Mouse (Mus musculus) megakaryocyte progenitor cell, adult 5-6 weeks (primary cell): ENCODE measurements around the gene Ppp2r5a. TPM values are rescaled to one million over a fixed set of nuclear protein-coding genes. Genes with fewer than 3 reads are reported as not detected.

Experiments
- ATAC-seq: replicated peaks from 2 replicates; pipeline ENCODE4 v1.8.0; 2016; ENCODE audit warnings: mild to moderate bottlenecking, moderate TSS enrichment, inconsistent platforms; ENCODE audit not compliant: poor library complexity
- total RNA-seq, 2 experiments: library from RNA; stranded (forward) in 1 of 2; stranded (reverse) in 1 of 2; fragments of 157-497, 149-512 nt in 1 of 2; fragments of 200-1000 nt in 1 of 2; gene quantifications; 2 replicates each; pipeline versions ENCODE4 v1.2.3 to v1.2.4; 2015 to 2017

Ppp2r5a gene
- total RNA-seq, 2 experiments from 2014 or later: 125 to 129 TPM

DNA sequence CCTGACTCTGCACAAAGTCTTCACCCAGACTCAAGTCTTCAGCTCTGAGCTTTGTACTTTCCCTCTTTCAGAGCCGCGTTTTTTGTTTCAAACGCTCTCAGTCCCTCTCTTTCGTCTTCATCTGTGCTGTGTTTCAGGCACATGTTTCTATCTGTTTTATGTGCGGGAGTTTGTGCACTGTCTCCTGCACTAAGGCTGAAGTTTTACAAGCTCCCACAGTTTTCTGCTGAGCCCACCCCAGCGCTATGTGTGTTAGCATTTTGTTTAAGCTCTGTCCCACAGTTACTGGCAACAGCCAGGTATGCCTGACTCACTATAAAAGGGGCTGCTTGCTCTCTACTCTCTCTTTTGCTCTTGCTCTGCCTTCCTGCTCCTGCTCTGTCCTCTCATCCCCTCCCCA is 16.3 kb upstream of the Ppp2r5a start:
- ATAC-seq: no peak

DNA sequence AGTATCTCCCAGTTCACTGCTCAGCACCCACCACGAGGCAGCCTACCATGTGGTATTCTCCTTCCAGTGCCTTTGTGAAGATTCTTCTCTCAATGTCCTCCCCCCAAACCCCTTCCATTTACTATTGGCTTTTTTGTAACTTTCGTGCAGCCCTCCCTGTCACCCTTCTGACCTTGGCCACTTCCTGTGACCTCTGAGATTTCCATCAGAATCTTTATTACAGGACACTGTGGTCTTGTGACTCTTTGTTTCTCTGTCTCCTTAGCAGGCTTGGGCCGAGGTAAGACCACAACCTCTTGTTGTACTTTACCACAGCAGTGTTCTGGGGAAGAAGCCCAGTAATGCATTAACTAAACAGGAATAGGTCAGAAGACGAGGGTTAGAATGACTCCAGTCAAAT is 15.9 kb upstream of the Ppp2r5a start:
- no peak for ATAC-seq

DNA sequence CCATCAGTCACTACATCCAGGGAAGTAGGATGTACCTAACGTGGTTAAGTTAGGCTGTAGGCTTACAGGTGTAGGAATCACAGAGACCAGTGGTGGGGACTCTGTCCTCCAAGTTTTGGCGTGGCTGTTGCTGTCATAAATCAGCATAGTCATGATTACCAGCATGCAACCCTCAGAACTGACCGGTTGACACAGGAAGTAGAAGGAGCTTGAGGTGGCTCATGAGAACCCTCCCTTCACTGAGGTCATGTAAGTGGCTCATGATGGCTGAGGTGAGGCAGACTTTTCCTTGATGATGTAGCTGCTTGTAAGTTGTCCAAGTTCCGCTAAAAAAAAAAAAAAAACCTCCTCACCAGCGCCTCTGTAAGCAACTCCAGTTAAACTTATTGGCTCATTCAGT is 14.0 kb upstream of the Ppp2r5a start:
- no peak for ATAC-seq

DNA sequence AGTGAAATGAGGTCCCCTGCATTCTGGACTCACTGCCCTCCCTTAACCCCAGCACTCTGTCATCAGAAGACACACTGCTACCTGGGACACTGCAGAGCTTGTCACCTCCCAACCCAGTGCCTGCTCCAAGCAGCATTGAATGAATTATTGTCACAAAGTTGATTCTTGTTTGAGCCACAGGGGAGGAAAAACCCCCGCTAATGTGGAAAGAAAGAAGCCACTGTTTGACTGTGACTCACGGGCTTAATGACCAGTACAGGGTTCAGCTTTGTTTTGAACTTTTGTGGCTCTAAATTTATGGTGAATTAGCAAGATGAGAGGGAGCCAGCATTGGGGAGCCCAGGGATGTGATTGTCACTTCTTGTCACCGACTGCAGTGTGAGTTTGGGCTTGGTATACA is 13.5 kb upstream of the Ppp2r5a start:
- ATAC-seq: no peak

DNA sequence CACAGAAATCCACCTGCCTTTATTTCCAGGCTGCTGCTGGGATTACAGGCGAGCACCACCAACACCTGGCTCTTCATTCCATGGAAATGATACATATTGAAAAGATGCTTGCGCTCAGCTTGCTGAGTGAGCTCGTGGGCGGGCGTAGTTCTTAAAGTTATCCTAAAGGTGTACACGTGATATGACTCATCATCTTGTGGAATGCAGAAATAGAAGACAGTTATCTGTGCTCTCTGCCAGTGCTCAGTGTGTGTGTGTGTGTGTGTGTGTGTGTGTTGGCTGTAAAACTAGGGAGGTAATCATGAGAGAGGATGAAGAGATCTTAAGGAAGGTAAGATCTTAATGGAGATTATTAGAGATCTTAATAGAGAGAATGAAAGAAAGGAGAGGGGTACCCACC is 11.4 kb upstream of the Ppp2r5a start:
- ATAC-seq: no peak

DNA sequence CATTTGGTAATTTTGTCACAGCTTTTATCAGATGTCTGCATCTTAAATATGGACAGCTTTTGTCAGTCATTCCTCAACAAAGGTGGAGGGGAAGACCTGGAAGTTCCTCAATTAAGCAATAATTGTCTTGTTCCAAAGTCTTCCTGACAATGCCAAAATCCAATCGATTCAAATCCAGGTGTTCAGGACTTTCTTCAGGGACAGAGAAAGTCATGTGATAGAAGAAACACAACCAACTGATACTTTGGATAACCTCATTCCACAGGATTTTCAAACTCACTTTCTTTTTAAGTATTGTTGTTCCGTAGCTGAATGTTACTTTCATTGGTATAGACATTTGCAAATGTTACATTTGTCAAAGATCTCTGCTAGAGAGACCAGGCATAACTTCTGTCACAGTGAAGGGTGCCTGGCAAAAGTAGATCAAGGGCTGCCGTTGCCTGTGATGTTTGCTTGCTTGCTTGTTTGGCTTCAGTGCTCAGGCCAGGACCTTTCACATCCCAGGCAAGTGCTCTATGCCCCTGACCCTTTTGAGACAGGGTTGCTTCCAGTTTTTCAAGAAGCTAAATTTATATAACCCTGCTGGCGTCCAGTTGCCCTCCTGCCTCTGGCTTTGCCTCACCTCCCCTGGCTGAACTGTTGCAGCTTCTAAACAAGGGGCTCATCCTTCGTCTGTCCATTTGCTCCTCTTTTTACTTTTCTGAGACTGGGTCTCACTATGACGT is 10.8 kb upstream of the Ppp2r5a start:
- no peak for ATAC-seq

DNA sequence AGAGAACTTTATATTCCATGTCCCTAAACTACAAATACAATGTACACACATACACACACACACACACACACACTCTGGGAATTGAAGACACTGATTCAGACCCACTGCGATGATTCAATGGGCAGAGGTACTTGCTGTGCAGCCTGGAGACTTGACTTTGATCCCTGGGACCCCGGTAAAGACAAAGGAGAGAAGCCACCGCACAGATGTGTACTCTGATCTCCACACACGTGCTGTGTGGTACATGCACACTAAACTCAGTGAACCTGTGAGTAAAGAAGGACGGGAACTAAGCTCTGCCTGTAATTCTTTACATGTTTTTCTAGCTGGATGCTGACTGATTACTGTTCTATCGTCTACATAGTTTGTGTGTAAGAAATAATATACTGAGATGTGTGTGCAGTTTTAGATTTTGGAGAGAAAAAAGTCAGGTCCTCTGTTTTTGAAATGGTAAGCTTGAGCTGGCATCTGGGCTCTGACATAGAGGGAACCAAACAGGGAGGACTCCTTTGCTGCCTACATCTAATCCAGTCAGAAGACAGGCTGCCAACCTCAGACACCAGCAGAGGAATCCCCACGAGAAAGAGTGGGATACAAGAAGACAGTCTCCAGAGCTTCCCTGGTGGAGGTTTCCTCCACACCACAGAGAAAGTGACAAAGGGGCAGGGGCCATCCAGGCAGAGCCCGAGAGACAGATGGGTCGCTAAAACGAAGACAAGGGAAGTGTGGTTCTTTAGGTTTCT is 7.4 kb upstream of the Ppp2r5a start:
- ATAC-seq: no peak

DNA sequence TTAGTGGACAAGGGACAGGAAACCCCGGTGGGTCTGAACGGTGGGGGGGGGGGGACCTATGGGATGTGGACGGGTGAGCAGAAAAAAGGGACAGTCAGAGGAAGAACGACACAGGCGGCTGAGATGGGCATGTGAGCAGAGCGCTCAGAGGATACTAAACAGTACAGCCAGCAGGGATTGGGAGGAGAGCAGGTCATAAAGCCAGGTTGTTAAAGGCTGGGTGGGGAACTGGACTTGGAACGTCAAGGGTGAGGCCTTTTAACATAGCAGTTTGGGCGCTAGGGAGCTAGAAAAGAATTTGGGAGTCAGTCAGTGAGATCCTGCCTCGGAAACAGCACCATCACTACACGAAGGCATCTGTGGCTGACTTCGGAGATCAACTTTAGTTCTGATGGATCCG is 4.2 kb upstream of the Ppp2r5a start:
- ATAC-seq: no peak

DNA sequence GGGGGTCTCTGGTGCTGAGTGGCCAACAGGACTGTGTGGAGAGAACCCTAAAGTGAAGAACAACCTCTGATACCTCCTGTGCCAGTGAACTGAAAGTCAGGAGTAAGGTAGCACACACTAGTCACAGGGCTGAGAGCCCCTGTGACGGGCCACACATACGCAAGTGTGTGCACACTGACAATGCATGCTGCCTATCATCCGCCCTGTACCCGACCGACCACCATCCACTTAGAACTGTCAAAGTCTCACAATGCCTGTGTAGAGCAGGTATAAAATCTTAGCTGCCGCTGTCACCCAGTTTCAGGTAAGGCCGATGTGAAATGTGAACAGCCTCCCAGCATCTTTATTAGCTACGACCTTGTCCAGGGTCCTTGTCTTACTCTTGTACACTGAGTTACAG is 3.4 kb upstream of the Ppp2r5a start:
- ATAC-seq: no peak

DNA sequence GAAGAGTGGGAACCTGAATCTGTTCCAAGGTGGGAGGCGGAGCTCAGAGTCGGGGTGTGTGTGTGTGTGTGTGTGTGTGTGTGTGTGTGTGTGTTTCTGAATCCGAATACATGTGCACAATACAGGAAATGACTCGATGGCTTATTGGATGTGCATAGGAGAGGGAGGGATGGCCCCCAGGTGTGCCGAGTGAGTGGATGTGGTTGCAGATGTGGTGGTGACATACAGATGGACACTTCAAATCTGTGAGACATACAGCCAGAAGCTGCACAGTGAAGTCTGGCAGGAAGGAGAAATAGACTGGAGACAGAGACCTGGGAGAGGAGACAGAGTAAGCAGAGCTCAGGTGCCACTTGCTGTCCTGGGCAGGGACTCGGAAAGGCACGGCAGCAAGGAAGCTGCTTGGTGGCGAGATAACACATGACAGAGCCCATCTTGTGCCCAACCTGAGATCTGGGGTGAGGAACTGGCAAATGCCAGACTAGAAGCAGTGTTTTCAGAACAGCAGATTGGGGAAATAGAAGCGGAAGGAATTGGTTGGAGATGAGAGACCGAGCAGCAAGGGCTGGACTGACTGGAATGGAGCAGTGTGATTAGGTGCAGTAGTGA is 1.8 kb upstream of the Ppp2r5a start:
- peak; percentile 43 for ATAC-seq

DNA sequence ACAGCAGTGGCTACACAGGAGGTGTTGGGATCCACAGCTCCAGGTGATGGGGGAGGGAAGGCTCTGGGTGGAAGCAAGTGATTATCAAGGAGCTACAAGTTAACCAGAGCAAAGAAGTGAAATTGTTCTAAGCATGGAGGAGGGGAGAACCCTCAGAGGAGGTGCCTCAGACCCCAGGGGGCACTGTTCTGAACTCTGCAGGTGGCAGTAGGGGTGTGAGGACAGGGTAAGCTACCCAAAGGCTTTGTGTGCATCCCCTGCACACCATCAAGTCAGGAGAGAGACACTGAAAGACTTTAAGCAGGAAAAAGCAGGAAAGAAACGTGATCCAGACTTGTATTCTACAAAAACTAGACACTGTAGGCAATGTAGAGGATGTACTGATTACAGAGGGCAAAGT is 1.2 kb upstream of the Ppp2r5a start:
- no peak for ATAC-seq

DNA sequence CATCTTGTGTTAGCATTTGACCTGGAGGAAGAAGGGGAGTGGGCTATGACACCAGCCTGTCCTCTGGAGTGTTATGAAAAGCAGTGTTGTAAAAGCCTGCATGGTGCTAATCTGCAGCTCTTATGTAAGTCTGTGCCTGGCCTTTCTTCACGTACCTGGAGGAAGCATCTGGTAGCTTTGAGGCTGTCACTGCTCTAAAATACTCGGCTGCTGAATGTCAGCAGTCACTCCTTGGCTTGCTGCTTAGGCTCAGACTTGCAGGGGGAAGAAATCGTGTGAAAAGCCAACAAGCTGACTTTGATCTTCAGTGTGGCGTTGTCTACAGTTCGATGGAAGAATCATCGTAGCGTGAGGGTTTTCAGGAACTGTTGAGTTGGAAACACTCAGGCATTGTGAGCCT is 566 bp downstream of the Ppp2r5a start:
- peak; percentile 28; the same call in 1 of the 2 replicates for ATAC-seq

DNA sequence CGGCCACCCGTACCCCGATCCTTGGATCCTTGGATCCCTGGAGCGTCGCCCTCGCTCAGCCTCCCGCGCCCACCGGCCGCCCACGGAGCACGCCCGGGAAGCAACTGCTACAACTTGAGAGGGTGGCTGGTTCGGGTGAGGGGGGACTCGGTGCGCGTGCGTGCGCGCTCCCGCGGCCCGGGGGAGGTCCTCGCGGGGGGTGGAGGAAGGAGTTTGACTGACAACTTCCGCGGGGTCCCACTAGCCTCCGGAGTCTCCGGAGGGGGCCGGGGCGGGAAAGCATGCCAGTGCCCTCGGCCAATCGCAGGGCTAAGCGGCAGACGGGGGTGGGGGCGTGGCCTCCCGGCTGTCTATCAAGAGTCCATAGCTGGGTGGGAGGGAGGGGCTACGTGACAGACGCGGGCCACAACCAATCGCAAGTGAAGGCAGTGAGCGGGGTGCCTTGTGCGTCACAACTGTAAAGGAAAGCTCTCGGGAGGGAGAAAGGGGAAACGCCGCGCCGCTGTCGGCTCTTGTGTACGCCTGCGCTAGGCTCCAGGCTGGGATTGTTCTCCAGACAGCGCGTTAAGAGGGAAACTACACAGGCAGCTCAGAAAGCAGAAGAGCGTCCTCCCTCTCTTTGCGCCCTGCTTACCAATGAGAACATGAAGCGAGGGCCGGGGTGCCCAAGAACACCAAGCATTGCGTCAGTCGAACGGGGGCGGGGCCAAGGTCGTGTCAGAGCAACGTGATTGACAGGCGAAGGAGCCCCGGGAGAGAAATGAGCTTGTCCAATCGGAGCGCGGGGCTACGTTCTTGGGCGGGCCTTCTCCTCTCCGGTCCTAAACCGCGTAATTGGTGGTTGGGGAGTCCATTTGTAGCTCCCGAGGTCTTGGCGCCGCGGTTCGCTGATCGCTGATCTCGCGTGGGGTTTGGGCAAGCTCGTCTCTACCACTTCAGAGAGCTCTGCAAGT is 5.9 kb downstream of the Ppp2r5a start:
- ATAC-seq: peak; percentile 80

DNA sequence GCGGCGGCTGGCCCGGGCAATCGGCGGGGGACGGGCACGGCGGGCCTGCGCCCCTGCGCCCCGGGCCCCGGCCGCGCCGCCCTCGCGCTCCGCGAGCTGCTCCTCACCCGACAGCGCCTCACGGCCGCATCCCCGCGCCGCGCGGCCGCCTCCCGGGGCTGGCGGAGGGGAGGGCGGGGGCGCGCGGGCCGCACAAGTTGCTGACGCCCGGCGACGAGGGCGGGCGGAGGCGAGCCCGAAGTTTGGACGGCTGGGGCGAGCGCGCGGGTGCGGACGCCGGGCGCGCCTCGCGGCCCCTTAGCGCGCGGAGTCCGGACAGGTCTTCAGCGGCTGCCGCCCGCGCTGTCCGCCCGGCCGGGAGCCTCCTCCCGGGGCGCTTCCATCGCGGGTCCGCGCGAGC is 6.6 kb downstream of the Ppp2r5a start:
- ATAC-seq: no peak

DNA sequence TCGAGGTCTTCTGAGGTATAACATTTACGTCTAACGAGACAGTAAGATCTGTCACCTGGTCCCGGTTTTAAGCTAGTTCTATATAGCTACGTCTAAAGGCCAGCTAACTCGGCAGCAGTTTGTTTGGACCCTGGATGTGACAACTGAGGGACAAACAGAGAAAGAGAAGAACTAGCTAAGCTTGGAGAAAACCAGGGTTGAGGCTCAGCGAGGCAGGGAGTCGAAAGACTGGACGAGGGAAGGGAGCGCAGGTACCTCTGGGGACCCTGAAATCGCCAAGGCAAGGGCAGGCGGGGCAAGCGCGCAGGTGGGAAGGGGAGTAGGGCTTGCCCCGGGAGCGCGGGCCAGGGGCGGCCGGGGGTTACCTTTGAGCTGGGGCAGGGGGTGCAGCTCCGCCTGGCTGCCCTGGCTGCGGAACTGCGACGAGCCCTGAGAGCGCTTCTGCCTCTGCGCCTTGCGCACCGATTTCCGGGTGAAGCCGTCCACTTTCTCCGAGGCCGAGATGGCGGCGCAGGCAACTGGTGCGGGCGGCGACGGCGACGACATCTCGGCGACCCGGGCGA is 7.1 kb downstream of the Ppp2r5a start:
- no peak for ATAC-seq

DNA sequence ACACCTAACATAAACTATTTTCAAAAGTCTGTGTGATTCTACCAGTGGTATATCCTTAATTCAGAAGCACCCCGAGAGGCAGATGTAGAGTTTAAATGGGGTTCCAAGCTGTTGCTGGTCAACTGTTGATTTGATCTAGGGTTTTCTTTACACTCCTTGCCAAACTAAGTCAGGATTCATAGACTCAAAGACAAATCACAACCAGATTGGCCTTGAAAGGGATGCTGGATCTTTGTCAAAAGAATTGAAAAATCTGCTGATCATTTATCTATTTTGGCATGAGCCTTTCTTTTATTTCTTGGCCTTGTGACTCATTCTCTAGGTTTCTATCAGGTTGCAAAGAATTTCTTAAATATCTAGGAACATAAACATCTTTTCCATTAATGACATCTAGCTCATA is 7.9 kb downstream of the Ppp2r5a start:
- no peak for ATAC-seq

DNA sequence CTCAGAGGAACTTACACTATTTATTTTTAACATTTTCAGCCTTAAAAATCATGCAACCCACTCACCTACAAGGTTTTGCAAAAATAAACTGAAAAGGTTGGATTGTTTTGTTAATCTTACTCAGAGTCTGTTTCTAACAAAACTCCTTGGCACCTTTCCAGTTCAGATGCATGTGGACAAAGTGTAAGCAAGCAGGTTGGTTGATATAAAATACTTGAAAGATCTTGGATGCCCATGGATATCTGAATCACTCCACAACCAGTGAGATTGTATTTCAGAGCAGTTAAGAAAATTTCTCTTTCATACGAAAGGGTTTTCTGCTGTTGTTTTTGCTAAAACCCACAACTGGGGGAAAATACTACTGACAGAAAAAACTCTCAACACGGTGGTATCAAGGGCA is 8.9 kb downstream of the Ppp2r5a start:
- ATAC-seq: no peak

DNA sequence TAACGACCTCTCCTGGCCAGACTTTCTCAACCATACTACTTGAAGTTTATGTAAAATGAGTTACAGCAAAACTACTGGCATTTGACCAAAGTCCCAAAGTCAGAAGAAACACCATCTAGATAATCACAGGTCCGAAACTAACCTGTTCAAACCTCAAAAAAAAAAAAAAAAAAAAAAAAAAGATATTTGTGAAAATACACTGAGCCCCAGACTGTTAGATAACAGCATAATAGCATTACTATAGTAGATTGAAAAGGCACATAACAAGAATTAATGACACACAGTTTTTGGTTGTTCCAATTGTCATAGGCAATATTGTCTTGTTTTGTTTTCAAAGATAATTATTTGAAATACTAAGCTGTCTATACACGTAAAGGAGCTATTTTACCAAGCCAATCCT is 9.5 kb downstream of the Ppp2r5a start:
- no peak for ATAC-seq

DNA sequence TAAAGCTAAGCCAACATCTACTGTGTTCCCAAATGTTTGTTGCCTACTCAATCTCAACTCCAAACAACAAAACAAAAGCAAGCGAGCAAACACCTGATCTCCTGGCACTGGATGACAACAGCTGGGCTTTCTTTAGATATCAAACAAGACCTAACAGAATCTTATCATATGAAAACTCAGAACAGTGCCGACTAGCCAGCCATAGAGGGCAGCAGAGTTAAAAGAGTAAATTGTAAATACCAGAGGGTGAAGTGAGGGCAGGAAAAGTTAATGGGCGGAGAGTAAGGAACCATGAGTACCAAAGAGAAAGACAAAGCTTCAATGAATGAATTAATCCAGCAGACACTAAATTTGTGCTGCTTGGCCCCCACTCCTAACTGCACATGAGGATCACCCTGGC is 11.8 kb downstream of the Ppp2r5a start:
- ATAC-seq: peak; percentile 93

DNA sequence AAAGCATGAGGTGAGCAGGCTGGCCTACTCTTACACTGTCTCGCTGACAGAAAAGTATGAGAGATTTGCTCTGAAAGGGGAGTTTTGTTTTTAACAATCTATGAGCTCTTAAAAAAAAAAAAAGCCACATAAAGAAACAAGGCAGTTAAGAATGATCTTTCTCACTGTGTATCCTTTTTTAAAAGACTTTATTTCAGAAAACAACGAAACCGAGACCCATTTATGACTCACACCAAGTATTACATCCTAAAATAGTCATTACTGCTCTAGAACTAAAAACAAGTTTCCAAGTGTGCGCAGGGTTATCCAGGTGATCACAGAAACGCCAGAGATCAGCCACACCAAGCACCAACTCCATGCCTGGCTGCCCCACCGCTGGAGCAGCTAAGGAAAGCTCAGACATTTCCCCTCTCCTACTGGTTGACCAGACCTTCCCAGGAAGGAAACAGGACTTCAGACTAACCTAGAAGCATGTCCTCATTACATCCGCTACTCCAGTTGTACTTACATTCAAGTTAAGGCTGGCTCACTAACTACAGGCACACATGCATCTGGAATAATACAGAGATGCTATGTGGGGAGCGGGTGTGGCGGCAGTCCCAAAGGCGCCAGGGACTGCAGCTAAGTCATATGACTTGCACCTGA is 18.2 kb downstream of the Ppp2r5a start:
- ATAC-seq: no peak
